Mouse (Mus musculus): ENCODE data around the gene Hdgfl2. TPM values are rescaled to one million over a fixed set of nuclear protein-coding genes. Genes with fewer than 3 reads are reported as not detected.

Gene Hdgfl2
- polyA plus RNA-seq, 1 experiment from 2014 or later: 85.7 TPM

DNA sequence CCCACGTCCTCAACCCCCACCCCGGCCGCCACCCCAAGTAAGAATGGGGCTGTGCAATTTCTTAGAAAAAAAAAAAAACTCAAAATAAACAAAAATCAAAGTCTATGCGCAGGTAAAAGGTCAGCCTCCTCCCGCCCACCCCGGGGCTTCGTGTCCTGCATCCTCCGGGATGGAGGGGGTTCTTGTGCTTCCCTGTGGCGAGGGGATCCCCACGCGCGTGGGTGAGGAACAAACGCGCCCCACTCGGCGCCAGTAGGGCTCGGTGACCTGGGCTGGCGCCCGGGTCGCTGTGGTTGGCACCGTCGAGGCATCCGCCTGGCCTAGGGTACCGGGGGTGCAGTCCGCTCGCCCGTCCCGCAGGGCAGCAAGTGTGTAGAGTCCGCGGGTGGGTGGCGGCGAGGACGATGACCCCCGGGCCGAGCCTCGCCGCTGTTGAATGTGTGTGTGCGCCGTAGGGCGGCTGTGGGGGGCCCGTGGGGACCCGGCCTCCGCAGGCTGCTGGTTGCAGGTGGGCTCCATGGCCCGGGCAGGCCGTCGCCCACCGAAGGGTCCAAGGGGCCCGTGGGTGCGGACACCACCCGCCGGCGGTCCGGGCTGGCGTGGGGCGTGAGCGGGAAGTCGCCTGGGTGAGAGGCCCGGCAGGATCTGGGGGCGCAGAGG lies 44.4 kb downstream of the Hdgfl2 start:
- ATAC-seq: 0 out of 2 replicates have a peak, but pooled peaks have one; percentile 4
- H3K27me3 ChIP-seq (replicated peaks): peaks cover 56% of the 10 kb centered on the region
- H3K9me3 ChIP-seq: no peaks in the 10 kb centered on the region
- WGBS: 31% methylated on average over 59 of the region's 59 CpGs
- no peaks in the 10 kb centered on the region for H3K36me3 ChIP-seq
- H3K4me1 ChIP-seq (replicated peaks): peaks cover 23% of the 10 kb centered on the region
- peak overlapping the region; percentile 35 for H3K9ac ChIP-seq
- H3K27ac ChIP-seq: no peak overlapping the region
- H3K4me3 ChIP-seq (replicated peaks): peak overlapping the region; percentile 43
- H3K4me2 ChIP-seq (replicated peaks): peak overlapping the region; percentile 93

DNA sequence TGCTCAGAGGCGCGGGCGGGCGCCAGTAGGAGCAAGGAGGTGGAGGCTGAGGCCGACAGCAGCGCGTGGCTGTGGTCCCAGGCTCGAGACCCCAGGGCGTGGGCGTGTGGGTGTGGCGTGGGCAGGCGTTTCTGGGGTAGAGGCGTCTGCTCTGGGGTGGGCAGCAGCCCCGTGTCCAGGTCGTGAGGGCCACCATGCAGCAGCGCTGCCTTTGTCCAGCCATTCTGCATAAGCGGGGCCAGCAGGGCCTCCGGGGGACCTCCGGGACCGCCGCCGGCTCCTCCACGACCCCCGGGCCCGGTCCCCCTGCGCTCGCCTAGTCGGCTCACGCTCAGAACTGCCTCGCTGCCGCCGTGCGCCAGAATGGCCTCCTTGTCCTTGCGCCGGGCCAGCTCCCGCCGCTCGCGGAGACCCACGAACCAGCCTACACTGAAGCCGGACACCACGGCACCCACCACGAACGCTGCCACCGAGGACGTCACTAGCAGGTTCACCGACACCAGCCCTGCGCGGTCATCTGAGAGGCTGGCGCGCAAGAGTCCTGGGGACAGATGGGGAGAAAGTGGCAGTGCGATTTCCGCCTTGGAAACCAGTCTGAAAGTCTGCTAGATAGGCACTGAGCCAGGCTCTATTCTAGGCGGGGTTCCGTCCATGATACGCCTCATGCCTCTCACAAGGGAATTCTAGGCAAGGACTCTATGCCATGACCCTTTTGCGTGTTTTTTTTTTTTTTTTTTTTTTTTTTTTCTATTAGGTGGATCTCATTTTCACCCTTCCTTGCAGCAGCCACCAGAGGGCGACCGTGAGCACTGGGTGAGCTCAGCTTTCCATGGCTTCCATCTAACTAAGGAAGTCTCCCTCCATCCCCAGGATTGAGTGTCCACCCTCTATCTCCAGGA lies 45.2 kb downstream of the Hdgfl2 start:
- peak overlapping the region; percentile 93 for H3K4me2 ChIP-seq (replicated peaks)
- H3K27me3 ChIP-seq (replicated peaks): peaks cover 50% of the 10 kb centered on the region
- H3K9me3 ChIP-seq: no peaks in the 10 kb centered on the region
- H3K4me3 ChIP-seq (replicated peaks): peak overlapping the region; percentile 43
- H3K36me3 ChIP-seq: no peaks in the 10 kb centered on the region
- H3K27ac ChIP-seq: no peak overlapping the region
- ATAC-seq: peak; percentile 57
- peak overlapping the region; percentile 35 for H3K9ac ChIP-seq
- 10% methylated on average over 56 of the region's 59 CpGs for WGBS
- peaks cover 21% of the 10 kb centered on the region for H3K4me1 ChIP-seq (replicated peaks)

DNA sequence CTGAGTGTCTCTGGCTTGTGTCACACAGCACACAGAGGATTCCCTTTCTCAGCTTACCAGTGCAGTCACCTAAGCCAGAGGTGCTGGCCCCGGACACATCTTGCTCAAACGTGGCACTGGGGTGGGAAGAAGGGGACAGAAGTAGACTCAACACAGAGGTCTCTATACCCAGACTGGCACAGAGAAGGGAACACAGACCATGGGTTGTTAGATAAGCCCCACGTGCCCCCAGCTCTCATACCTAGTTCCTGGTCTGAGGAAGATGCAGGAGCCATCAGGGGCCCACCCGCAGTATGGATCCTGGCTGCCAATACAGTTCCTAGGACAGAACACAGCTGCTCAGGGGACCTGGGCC lies 45.8 kb downstream of the Hdgfl2 start:
- Histone ChIP-seq H3K36me3 (no peaks in the 10 kb centered on the region), H3K9me3 (no peaks in the 10 kb centered on the region), H3K4me1 (replicated peaks) (peaks cover 15% of the 10 kb centered on the region), H3K9ac (no peak overlapping the region), H3K4me3 (replicated peaks) (no peak overlapping the region), H3K27ac (no peak overlapping the region), H3K4me2 (replicated peaks) (peak overlapping the region; percentile 93; the same call in 1 of the 2 replicates), H3K27me3 (replicated peaks) (peaks cover 44% of the 10 kb centered on the region)
- ATAC-seq: no peak
- WGBS: 86% methylated on average over 4 of the region's 4 CpGs

DNA sequence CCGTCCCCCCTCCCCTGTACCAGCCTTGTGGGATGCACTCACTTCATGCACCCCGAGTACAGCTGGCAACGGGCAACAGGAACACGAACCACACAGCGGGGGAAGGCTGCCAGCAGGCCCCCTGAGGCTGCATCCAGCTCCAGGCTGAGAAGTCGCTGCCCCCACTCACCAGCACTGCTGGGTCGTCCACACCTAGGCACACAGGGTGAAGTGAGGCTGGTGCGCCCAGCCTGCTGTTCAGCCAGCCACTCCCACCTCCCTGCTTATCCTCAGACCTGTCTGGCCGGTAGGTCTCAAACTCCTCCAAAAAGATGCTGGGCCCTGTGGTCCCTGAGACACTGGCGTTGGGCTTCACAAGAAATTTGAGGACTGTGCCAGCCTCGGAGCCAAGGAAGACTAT lies 46.7 kb downstream of the Hdgfl2 start:
- Histone ChIP-seq H3K4me2 (replicated peaks) (no peak overlapping the region), H3K9ac (no peak overlapping the region), H3K9me3 (no peaks in the 10 kb centered on the region), H3K27ac (no peak overlapping the region), H3K4me3 (replicated peaks) (no peak overlapping the region), H3K27me3 (replicated peaks) (peaks cover 35% of the 10 kb centered on the region), H3K36me3 (no peaks in the 10 kb centered on the region), H3K4me1 (replicated peaks) (peaks cover 13% of the 10 kb centered on the region)
- no peak for ATAC-seq
- WGBS: 70% methylated on average over 11 of the region's 11 CpGs

DNA sequence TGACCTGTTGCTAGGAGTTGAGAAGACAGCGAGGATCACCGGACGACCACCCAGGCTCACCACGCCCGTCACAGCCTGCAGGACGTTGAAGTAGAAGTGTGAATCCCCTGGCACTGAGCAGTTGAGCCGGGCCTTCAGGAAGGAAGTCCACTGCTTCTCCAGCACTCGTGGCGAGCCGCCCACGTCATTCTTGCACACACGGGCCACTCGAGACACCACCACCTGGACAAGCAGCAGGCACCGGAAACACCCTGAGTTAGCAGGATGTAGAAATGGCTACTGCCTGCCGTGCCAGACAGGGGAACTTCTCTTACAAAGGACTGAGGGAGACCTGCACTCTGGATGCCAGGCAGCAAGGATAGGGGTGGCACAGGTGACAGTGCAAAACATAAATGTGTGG lies 48.8 kb downstream of the Hdgfl2 start:
- H3K4me2 ChIP-seq (replicated peaks): no peak overlapping the region
- no peak overlapping the region for H3K9ac ChIP-seq
- H3K4me3 ChIP-seq (replicated peaks): no peak overlapping the region
- H3K36me3 ChIP-seq: no peaks in the 10 kb centered on the region
- WGBS: 74% methylated on average over 15 of the region's 15 CpGs
- H3K27me3 ChIP-seq (replicated peaks): peaks cover 16% of the 10 kb centered on the region
- no peaks in the 10 kb centered on the region for H3K9me3 ChIP-seq
- H3K27ac ChIP-seq: no peak overlapping the region
- H3K4me1 ChIP-seq (replicated peaks): peaks cover 13% of the 10 kb centered on the region
- no peak for ATAC-seq

DNA sequence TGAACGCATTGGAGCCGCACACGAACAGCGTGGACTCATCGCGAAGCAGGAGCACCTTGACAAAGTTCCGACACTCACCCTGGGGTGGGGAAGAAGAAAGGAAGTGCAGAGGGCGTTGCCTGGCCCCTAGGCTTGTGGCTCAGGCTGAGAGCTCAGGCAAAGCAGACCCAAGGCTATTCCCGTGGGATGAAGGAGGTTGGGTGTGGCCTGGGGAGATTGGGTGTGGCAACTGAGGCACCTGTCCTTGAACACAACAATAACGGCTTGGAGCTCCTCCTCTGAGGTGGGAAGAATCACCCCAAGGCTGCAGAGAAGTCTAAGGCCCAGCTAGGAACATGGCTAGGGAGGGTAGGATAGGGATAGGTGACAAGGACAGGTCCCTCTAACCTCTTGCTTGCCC lies 51.7 kb downstream of the Hdgfl2 start:
- ATAC-seq: no peak
- Histone ChIP-seq H3K27me3 (replicated peaks) (no peaks in the 10 kb centered on the region), H3K4me2 (replicated peaks) (no peak overlapping the region), H3K9ac (no peak overlapping the region), H3K9me3 (no peaks in the 10 kb centered on the region), H3K27ac (no peak overlapping the region), H3K4me1 (replicated peaks) (peaks cover 16% of the 10 kb centered on the region), H3K36me3 (no peaks in the 10 kb centered on the region), H3K4me3 (replicated peaks) (no peak overlapping the region)
- WGBS: 91% methylated on average over 10 of the region's 10 CpGs

DNA sequence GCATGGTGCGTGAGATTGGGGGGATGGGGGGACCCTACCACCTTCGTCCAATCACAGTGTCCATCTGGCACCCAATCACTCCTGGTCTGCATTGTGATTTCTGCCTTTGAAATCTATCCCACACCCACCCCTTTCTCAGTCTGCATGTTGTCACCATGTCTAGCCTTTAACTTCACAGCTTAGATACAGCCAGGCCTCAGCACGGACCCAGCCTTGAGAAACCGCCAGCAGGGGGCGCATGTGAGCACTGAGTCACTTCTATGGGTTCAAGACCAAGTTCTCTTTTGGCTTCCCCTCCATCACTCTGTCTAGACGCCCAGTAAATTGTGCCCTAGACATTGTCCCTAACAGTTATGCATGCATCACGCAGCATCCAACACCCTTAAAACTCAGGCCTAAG lies 52.4 kb downstream of the Hdgfl2 start:
- Histone ChIP-seq H3K9ac (no peak overlapping the region), H3K9me3 (no peaks in the 10 kb centered on the region), H3K27me3 (replicated peaks) (no peaks in the 10 kb centered on the region), H3K36me3 (no peaks in the 10 kb centered on the region), H3K4me3 (replicated peaks) (no peak overlapping the region), H3K27ac (no peak overlapping the region), H3K4me2 (replicated peaks) (no peak overlapping the region), H3K4me1 (replicated peaks) (peaks cover 16% of the 10 kb centered on the region)
- no peak for ATAC-seq
- 45% methylated on average over 7 of the region's 7 CpGs for WGBS

DNA sequence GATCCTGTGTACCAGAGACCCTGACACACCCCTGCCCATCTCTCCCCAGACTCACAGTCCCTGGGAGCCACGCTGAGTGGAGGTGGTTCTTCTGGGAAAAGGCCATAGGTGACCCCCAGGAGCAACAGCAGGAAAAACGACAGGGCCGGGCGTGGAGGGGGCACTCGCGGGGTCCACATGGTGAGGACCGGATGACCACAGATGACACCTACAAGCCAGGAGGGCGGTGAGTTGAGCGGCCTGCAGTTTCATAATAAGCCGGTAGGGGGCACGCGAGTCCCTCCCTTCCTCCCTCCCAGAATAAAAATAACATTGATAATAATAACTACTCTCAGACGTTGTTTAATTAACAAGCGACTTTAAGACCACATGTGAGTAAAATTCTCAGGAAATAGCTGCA lies 53.2 kb downstream of the Hdgfl2 start:
- no peaks in the 10 kb centered on the region for H3K27me3 ChIP-seq (replicated peaks)
- H3K4me3 ChIP-seq (replicated peaks): no peak overlapping the region
- H3K27ac ChIP-seq: no peak overlapping the region
- H3K4me2 ChIP-seq (replicated peaks): peak overlapping the region; percentile 39
- H3K36me3 ChIP-seq: no peaks in the 10 kb centered on the region
- no peak overlapping the region for H3K9ac ChIP-seq
- 3% methylated on average over 14 of the region's 14 CpGs for WGBS
- no peak for ATAC-seq
- H3K4me1 ChIP-seq (replicated peaks): peaks cover 16% of the 10 kb centered on the region
- no peaks in the 10 kb centered on the region for H3K9me3 ChIP-seq

DNA sequence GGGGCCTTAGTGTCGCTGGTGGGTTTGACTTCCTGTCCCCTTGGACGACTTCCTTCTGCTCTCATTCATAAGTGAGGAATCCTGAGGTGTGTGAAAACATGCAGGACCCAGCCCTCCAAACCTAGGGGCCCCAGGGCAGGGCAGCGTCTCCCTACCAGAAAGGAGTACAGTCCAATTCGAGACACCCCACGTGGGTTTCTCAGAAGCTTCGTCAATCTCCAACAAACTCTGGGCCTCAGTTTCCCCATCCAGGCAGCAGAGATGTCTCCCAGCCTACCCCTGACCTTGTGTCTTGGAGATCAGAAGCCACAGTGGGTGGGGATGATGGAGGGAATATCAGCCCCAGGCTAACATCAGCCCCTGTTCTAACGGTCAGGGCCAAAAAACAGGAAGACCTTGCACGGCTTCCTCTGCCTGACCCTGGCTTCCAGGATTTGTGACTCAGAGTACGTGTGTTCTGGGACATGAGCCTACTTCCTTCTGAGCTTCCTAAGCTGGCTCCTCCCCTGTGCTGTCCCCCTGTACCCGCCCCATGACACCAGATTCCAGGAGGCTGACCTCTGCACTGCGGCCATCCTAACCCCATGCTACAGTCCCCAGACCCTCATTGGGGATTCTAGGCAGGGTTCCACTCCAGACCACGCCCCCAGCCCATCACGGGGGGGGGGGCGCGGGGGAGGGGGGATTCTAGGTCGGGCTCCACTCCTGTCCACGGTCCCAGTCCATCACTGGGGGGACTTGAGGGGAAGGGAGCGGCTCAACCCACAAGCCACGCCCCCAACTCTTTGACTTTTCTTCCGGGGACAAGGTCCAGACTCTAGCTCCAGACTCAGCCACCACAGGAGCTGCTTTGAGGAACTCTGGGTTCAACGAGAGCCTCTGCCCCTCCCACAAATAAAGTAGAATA lies 54.3 kb downstream of the Hdgfl2 start:
- peak overlapping the region; percentile 85 for H3K27ac ChIP-seq
- H3K4me3 ChIP-seq (replicated peaks): peak overlapping the region; percentile 35
- peak overlapping the region; percentile 87 for H3K4me2 ChIP-seq (replicated peaks)
- no peaks in the 10 kb centered on the region for H3K36me3 ChIP-seq
- H3K27me3 ChIP-seq (replicated peaks): peaks cover 8% of the 10 kb centered on the region
- H3K9ac ChIP-seq: peak overlapping the region; percentile 44
- no peaks in the 10 kb centered on the region for H3K9me3 ChIP-seq
- ATAC-seq: peak; percentile 91
- 15% methylated on average over 21 of the region's 21 CpGs for WGBS
- H3K4me1 ChIP-seq (replicated peaks): peaks cover 24% of the 10 kb centered on the region

DNA sequence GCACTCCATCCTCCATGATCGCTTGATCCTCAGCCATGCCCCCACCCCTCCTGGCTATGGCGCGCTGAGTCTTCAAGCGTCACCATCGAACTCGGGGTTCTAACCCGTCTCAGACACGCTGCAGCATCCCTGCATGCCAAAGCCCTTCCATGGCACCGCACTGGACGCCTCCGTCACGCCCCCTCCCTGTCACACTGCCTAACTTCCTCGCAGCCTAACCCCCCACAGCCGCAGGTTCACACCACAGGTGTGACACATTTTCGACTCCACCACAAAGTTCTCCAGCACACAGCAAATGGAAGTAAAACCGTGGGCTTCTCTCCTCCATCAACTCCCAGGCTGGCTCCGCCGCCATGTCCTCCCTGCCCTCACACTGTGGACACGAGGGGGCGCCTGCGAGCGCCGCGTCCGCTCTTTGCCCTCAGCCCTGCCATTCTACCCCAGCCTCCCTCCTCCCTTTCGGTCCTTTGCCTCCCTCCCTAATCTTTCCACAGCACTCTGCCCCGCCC lies 55.1 kb downstream of the Hdgfl2 start:
- 3% methylated on average over 27 of the region's 27 CpGs for WGBS

DNA sequence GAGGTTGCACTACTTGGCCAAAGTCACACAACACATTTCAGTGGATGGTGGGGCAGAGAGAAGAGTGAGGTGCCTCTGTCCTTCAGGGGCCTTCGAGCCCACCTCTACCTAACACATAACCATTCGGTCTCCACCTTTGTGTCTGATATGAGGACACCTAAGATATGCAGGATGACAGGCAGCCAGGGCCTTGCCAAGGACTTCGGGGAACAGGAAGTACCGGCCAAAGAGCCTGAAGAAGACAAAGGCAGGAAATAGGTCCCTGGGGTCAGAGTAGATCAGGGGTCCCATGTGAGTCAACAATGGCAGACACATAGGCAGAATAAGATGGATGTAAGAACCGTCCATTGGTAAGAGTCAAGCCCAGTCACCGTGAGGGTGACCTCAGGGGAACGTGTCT lies 57.1 kb downstream of the Hdgfl2 start:
- no peaks in the 10 kb centered on the region for H3K36me3 ChIP-seq
- no peak overlapping the region for H3K27ac ChIP-seq
- ATAC-seq: no peak
- WGBS: 82% methylated on average over 7 of the region's 7 CpGs
- no peak overlapping the region for H3K4me2 ChIP-seq (replicated peaks)
- H3K9ac ChIP-seq: no peak overlapping the region
- H3K27me3 ChIP-seq (replicated peaks): peaks cover 33% of the 10 kb centered on the region
- no peaks in the 10 kb centered on the region for H3K9me3 ChIP-seq
- H3K4me3 ChIP-seq (replicated peaks): no peak overlapping the region
- peaks cover 37% of the 10 kb centered on the region for H3K4me1 ChIP-seq (replicated peaks)

More for the DNA sequence above, 55.1 kb downstream of the Hdgfl2 start:
- H3K27me3 ChIP-seq (replicated peaks): peaks cover 16% of the 10 kb centered on the region
- peak overlapping the region; percentile 30 for H3K9ac ChIP-seq
- peak; percentile 41 for ATAC-seq
- no peaks in the 10 kb centered on the region for H3K9me3 ChIP-seq
- peak overlapping the region; percentile 85 for H3K27ac ChIP-seq
- H3K36me3 ChIP-seq: no peaks in the 10 kb centered on the region
- peak overlapping the region; percentile 35 for H3K4me3 ChIP-seq (replicated peaks)
- H3K4me1 ChIP-seq (replicated peaks): peaks cover 26% of the 10 kb centered on the region
- peak overlapping the region; percentile 87 for H3K4me2 ChIP-seq (replicated peaks)

Measured in intestine, embryonic 15.5 days (tissue).